Mouse (Mus musculus): ENCODE results near the gene Tex261.

The Tex261 gene

DNA sequence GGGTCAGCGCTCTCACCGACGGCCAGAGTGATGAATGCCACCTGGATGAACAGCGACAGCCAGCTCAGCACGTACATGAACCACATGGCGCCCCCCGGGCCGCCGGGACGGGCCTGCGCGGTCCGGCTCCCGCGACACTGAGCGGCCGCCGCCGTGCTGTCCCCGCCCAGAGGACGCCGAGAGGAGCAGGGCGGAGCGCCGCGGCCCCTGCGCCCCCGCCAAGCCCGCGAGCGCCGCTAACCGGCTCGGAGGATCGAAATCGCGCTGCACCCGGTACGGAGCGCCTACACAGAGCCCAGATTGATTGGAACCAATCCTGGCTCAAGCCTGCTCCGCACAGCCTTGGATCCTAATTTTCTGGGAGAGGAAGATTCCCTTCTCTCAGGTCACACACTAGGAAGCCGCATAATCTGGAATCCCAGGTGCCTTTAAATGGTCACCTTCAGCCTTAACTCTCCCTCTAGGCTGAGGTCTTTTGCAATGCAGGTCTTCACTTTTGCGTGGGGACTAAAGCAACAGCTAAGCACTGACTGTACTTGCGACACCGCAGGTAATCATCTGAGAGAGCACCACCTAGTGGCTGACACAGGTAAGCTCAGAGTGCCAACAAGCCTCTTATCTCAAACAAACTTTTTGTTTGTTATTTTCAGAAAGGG lies at the start of gene Tex261:
Gene Tex261 (minus strand): TSS at position 176 of the 656 bp plus-strand sequence.
- peak; percentile 94 to 96 for DNase-seq

DNA sequence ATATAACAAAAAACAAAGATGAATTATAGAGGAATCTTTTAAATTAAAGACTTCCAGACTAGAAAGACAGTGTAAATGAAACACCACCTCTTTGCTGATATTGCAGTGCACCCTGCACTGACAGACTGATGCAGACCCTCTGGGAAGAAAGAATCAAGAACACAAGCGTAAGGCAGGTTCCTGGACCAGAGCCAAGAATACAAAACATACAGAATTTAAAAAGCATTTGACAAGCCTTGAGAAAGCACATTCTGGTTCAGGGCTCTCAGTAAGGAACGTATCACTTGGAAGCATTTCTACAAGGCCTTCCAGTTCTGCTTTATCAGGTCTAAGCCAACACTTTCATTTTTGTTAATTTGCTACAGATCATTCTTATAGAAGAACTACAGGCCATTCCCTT lies 46.2 kb upstream of the Tex261 start:
- DNase-seq, result no peak

DNA sequence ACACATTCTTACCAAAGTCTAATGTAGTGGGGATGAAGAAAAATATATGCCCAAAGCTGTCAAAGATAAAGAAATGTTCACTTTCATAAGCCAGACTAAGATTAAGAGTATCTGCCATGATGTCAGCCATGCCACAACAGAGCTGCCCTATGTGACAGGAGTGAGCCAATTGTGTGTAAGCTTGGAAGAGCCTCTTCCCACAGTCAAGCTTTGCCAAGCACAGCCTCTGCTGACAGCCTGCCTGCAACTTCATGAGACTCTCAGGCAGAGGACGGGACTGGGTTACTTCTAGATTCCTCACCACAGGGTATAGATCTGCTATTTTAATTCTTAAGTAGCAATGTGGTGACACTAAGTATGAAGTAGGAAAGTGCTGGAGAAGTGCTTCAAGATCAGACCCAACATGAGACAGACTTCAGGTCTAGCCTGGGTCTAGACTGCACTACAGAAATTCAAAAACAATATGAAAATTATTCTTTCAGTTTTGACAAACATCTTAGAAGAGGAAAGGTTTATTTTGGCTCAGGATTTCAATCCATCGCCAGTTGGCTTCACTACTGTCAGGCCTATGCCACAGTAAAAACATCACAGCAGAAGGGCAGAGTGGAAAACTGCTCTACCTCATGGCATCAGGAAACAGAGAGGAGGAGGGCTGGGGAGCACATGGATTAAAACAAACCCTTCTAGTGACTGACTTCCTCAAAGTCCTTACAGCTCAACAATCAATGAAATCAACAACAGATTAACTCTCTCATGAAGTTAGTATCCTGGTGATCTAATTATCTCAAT lies 45.3 kb upstream of the Tex261 start:
- no peak for DNase-seq

DNA sequence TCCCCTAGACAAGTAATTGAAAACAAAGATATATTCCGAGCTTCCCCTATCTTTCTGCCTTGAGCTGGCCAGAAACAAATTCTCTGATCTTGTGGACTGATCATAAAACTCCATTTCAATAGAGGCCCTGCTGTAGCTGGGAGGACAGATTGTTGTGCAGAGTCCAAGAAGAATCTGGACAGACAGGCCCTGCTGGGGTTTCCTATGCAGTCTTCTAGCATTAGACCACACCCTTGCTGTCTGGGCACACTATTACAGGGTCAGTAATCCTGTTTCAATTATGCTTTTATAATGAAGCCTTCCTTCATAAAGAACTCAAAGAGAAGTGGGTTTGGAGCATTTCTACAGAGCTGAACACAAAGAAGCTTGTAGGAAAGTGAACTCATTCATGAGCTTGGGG lies 43.4 kb upstream of the Tex261 start:
- DNase-seq, result no peak

DNA sequence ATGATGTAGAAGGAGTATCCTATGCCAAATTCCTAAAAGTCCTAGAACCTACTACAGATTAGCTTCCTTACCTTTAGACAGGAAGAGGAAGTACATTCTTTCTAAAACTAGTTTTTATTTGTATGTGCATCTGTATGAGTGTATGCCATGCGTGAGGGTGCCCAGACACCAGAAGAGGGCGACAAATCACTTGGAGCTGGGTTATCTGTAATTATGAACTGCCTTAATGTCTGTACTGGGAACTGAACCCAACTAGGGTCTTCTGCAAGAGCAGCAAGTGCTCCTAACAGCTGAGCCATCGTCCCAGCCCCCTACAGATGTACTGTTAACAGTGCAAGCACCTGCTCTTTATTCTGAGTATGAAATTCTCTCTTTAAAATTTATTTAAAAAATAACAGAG lies 40.2 kb upstream of the Tex261 start:
- DNase-seq, result no peak

DNA sequence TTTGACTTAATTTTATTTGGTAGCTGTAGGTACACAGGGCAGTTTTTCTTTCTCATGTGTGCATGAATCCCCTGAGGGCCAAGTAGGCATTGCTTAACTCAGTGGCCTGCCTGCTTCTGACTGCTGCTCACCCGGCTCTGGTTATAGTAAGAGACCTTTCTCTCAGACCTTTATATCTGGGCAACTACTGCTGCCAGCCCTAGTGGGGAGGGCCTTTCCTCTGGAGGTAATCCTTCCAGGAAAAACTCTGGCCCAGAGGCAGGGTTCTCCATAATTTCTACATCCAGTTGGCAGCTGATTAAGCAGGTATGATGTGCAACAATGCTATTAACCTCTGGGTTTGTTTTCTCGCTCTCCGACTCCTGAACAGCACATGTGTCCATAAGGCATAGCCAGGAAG lies 27.2 kb upstream of the Tex261 start:
- no peak for DNase-seq

DNA sequence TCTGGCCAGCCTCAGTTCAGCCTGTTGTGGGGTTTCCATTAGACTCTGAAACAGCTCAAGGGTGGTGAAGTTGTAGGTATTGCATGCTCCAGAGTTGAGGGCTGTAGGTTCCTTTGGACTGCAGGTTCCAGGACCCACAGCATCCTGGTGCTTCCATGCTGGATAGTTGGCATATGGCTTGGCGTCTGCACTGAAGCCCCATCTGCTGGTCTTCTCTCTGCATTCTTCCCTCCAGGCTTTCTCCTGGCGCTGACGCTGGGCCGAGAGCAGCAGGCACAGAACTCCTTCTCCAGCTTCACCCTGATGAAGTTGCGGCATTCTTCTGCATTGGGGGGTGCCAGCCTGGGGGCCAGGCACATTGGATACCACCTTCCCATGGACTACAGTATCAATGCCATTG lies 26.4 kb upstream of the Tex261 start:
- DNase-seq, result peak; percentile 57 to 68

DNA sequence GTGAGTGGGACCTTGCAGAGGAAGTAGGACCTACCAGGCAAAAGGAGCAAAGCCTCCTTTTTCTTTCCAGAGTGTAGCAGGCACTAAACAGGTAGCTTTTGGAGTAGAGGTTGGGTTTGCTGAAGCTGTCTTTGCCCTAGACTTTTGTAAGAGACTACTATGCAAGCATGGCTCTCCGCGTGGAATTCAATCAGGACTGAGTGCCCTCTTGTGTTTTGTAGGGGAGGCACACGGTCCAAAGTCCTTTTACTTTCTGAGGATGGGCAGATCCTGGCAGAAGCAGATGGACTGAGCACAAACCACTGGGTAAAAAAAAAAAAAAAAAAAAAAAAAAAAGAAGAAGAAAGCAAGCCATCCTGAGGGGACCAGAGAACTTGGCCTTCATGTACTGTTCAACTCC lies 21.1 kb upstream of the Tex261 start:
- no peak for DNase-seq

DNA sequence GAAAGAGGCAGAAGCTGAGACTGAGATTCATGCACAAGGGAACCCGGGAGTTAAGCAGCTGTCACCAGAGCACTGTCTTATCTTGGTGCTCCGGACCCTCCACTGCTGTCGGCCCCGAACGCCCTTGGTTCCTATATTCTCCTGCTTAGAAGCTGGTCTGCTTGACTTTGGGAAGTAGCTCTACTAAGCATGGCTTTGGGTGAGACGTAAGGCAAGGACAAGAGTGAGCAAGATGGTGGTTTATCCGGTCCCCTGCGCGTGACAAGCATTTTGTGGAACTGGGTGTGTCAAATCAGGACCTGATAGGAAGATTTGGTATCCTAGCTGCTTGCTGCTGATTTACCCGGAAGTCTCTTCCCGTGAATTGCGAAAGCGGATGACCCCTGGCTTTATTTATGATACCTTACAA lies 19.9 kb upstream of the Tex261 start:
- no peak for DNase-seq

DNA sequence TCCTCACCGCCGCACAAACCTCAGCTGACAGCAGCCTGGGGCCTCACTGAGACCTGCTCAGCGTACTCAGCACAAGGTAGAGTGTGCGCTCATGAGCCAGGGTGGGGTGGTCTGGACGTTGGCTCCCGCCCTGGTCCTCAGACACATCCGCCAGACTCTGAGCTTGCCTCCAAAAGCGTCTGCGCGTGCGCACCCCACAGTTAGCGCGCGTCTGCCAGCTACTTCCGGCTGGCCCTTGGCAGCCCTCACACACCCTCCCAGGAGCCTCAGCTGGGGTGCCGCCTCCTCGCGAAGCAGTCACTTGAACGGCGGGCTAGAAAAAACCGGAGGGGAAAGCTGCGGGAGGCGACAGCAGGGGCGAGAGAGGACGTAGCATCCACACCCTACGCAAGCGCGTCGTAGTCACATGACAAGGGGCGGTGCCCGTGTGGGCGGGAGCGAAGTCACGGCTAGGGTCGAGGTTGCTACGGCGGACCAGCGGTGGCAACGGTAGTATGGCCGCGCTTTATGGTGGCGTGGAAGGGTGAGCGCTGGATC lies 19.2 kb upstream of the Tex261 start, which contains the start of gene Nagk:
Gene Nagk (plus strand): TSS at position 223 of the 537 bp plus-strand sequence.
- DNase-seq, result peak; percentile 92 to 96

DNA sequence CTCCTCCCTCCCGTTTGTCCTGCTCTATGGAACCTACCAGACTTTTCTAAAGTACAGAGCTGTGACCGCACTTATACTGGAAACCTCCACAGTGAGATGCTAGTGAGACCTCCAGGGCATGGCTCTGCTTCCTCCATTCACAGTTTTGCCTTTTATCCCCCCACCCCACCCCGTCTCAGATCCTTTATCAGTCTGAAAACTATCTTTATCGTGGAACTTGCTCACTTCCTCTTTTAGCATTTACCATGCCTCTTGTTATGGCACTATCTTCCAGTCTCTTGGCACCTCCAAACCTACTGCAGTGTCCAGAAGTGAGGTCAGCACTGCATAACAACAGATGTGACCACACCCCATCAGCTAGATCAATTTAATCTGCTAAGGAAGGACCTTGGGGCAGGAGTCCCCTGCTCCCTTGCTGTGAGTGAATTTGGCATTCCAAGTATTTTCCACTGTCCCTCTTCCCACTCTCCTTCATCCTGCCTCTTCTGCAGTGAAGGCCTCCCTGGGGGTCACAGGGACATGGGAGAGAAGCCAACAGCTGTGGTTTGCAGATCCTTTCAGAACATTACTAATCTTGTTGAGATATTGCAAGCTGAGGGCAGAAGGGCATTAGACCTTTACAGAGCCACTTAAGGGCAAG lies 15.8 kb upstream of the Tex261 start:
- peak in 1 of 2 experiments; percentile 2 for DNase-seq

DNA sequence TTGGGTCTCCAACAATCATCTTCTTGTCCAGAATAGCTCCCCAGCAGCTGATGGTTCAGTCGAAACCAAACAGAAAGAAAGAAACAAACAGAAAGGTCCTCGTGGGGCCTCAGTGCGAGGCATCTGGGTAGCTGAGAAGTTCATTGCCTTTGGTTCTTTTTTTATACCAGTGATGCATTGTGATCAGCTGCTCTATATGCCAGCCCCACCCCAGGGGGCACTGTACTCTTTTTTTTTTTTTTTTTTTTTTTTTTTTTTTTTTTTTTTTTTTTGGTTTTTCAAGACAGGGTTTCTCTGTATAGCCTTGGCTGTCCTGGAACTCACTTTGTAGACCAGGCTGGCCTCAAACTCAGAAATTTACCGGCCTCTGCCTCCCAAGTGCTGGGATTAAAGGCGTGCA lies 14.9 kb upstream of the Tex261 start:
- DNase-seq, result peak in 1 of 2 experiments; percentile 1

DNA sequence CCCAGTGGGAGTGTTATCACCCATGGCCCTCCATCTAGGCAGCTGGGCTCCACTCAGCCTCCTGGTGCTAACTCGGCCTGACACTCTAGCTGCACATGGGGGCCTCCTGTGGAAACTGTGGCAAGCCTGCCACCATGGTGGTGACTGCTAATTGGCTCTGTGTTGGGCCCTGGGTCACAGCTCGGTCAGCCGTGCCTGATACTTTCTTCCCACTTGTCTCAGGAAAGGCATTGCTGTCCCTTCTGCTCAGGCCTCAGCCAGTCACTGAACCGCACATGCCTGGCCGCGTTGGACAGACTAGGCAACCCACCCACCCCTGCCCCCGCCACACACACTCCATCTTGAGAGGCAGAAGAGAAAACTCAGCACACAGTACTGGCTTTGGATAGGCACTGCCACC lies 12.9 kb upstream of the Tex261 start:
- DNase-seq, result no peak

DNA sequence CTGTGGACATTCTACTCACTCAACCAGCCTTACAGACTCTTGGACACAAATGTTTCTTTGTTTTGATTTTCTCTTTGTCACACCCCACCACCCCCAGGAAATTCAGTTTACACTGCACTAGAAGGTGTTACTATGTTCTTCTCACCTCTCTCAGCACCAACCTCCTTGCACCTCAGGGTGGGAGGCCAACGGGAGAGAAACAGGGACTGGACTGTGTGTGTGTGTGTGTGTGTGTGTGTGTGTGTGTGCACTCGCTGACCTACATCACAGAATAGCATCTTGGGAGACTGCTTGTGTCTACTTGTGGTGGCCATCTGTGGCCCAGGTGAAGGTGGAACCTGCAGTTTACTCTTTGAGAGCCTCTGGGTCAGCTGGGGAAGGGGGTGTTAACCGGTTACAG lies 10.8 kb upstream of the Tex261 start:
- no peak for DNase-seq

DNA sequence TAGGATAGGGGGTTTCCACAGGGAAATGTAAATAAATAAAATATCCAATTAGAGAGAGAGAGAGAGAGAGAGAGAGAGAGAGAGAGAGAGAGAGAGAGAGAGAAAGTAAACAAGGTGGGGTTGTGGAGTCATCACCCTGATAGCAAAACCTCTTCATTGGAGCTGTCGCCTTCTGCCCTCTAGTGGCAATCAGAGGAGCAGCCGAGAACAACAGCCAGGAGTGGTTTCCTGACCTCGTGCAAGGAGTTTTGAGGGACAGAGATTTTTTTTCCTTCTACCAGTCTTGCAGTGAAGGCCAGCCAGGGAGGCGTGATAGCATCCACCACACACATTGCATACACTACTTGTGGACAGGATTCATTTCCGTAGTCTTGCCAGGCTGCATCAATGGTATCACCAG lies 3.4 kb upstream of the Tex261 start:
- DNase-seq, result peak; percentile 55 to 70

DNA sequence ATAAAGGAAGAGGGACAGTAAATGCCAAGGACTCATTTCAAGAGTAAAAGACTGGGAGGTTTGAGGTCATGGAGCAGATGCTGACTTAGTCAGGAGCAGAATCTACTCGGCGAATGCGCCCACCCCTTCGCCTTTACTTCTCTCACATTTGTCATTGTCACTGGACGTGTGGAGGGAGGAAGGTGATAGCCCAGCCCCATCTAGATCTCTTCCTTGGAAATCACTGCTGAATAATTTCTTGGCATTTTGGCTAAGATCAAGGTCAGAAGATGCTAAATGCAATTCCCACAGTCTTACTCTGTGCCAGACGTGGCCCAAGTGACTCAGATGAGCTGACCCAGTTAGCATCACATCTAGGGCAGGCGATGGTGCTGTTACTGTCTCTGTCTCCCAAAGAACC lies 2.7 kb upstream of the Tex261 start:
- no peak for DNase-seq

DNA sequence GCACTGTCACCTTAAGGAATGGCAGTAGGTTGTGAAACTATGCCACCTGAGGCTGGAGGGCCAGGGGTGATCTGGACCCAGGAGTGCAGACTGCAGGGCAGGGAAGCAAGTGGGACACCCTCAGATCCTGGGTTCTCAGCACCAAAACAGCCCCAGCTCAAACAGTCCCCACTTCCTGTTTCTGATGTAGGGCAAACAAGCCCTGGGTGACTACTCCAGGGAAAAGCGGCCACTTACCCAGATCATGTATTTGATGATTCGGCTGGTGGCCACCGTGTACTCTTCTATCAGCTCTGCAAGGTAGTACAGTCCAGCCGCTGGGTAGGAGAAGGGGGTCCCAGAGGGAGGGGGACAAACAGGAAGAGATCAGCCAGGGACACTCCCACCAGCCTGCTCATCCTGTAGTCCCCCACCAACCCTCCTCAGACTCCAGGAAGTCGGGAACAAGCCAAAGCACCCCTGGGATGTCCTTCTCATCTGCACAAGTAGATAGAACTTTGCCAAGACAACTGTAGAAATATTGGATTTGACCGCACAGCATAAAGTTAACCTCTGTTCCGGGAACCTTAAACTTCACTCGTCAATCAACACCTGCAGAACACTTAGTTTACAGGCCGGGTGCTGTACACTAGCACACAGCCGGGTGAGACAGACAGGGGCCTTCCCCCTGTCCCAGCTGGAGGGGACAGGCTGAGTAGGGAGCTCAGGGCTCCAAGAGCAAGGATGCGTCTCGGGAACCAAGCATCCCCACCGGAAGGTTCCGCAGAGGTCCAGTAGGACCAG lies 641 bp downstream of the Tex261 start:
- no peak for DNase-seq

DNA sequence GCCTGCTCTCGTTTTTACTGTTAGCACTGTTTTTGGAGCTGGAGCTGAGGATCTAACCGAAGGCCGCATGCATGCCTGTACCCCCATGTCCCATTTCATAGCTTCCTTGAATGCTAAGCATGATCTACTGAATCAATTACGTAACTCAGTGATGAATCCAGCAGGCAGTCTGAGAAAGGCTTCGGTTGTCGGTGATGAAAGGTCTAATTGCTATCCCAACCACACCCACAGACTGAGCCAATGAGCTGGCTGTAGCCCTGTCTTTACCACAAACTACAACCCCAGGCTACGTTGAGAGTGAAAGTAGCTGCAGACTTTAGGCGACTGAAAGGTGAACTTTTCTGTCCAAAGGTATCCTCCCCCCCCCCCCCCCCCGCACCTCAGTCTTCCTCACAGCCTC lies 1.5 kb downstream of the Tex261 start:
- DNase-seq, result no peak

DNA sequence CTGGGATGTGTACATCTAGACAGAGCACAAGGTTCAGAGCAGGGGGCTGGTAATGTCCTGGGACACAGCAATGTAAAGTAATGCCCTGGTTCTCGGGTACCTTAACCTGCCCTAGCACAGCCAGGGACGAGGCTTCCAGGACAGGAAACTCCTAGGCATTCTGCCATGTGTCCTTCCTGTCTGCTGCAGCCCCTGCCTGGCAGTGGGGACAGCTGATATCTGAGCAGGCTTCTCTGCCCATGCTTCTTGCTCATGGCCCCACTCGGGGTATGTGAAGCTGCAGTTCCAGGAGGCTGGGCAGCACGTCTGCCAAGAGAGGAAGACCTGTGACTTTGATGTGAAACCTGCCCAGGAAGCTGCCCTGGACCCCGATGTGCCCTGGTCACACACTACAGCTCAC lies 7.1 kb downstream of the Tex261 start:
- no peak for DNase-seq

DNA sequence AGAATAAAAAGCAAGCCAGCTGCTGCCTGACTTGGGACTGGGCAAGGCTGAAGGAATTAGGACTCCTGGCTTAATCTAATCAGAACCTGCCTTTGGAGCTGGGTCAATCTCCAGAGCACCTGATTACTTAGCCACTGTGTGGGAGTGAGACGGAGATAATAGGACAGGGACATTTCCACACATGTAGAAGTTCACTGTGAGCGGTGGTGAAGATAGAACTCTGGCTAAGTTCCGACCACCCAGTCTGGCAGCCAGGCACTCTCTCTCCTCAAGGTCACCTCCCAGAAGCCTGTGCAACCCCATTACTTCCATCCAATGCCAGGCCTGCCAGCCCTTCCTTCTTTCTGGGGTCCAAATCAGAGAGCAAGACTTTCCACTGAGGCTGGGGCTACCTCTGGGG lies 8.6 kb downstream of the Tex261 start:
- DNase-seq, result no peak

DNA sequence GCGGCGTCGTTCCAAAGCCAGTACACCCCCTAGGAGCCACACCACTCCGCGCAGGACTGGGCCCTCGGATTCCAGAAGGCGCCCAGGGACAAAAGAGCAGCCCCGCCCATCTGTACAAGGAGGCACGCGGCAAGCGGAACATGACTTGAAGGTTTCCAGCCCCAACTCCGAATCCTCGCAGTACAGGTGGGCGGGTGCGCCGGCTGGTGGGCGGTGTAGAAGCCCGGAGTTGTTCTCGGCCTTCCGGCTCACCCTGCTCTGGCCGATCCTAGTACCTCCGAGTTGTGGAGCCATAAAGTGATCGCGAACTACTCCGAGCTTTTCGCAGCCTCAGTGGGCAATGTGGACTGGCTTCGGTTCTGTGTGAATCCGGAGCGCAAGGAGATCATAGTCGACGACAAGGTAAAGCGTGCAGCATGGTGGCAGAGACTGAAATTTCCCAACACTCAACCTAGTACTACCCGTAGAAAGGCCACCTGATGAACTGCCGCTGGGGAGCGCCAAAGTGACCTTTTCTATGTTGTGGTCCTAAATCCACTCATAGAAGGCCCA lies 12.7 kb downstream of the Tex261 start:
- no peak for DNase-seq

DNA sequence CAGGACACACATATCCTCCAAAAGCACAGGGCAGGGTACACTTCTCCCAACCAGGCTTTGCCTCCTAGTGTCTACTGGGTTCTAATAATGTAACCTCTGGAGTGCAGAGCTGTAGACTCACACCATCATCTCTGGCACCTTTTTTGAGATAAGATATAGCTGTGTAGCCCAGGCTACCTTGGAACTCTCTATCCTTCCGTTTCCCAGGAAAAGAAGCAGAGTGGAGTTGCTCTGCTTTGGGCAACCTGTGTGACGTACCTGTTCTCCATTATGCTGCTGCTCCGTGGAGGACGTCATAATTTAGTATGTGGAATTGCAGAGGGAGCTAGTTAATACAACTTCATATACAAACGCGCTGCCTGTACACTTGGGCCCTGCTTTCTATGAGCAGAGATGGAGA lies 13.3 kb downstream of the Tex261 start, which contains the start of gene Ankrd53:
Gene Ankrd53 (plus strand): TSS at position 301 of the 400 bp plus-strand sequence.
- DNase-seq, result no peak
